Mouse (Mus musculus) forebrain, embryonic 10.5 days (tissue): ENCODE measurements at regions not wholly inside any gene's neighbourhood (a gene's known extent, or its start where the extent isn't known, plus 50 kb on each side); places are given as distances from the start of the nearest gene placed in this dataset.

Experiments
- DNase-seq: peaks from one replicate; pipeline ENCODE4 v3.0.0-alpha.2; 2017; ENCODE audit warnings: low spot score; ENCODE audit errors: extremely low spot score
- H3K27ac ChIP-seq: fragments of 300-500 bp; sonication (generic); 2 replicates; pipeline ENCODE4 v1.5.1; 2016; ENCODE audit warnings: mild to moderate bottlenecking
- H3K27me3 ChIP-seq: fragments of 300-500 bp; sonication (generic); 2 replicates; pipeline ENCODE4 v1.6.1; 2016; ENCODE audit warnings: mild to moderate bottlenecking; ENCODE audit not compliant: poor library complexity, severe bottlenecking
- H3K36me3 ChIP-seq: fragments of 300-500 bp; sonication (generic); replicated peaks from 2 replicates; pipeline ENCODE4 v1.6.1; 2016; ENCODE audit warnings: mild to moderate bottlenecking, moderate library complexity
- H3K4me1 ChIP-seq: fragments of 300-500 bp; sonication (generic); 2 replicates; pipeline ENCODE4 v1.6.1; 2016
- H3K4me3 ChIP-seq: fragments of 300-500 bp; sonication (generic); 2 replicates; pipeline ENCODE4 v1.5.1; 2016; ENCODE audit warnings: mild to moderate bottlenecking, moderate library complexity
- H3K9me3 ChIP-seq: fragments of 300-500 bp; sonication (generic); 2 replicates; pipeline ENCODE4 v1.6.1; 2016; ENCODE audit warnings: mild to moderate bottlenecking, moderate library complexity
- WGBS: fragments of 180-500 bp; shearing (Covaris S2); methylation state at CpG from one replicate; pipeline ENCODE4 v1.1.7; 2016; 5-methylcytosine and 5-hydroxymethylcytosine counted together

DNA sequence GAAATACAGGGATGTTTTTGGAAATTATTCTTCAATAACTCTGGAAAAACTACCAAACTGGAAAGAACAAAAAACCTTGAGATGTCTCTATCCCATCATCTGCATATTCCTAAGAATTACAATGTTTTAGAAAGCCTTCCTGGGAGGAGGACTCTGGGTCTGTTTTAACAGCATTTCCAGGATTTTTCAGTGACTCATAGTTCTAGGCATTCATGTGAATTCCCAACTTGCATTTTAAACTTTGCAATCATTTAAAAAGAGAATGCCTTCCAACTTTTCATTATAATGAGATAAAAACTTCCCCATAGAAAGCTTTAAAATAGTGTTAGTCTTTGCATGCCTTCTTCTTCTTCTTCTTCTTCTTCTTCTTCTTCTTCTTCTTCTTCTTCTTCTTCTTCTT is 315.4 kb upstream of the Fign start:
- H3K27me3 ChIP-seq: no peaks in the 10 kb centered on the region
- H3K27ac ChIP-seq: no peak overlapping the region
- H3K9me3 ChIP-seq: no peaks in the 10 kb centered on the region
- no peaks in the 10 kb centered on the region for H3K36me3 ChIP-seq
- H3K4me3 ChIP-seq: no peak overlapping the region
- no peaks in the 10 kb centered on the region for H3K4me1 ChIP-seq
- DNase-seq: no peak

- DNase-seq: no peak
- no peak overlapping the region for H3K27ac ChIP-seq
- no peaks in the 10 kb centered on the region for H3K9me3 ChIP-seq
- H3K27me3 ChIP-seq: no peaks in the 10 kb centered on the region
- no peak overlapping the region for H3K4me3 ChIP-seq
- H3K4me1 ChIP-seq: peaks cover 23% of the 10 kb centered on the region
- no peaks in the 10 kb centered on the region for H3K36me3 ChIP-seq
- 81% methylated on average over 4 of the region's 4 CpGs for WGBS
Observed at GRCm38 (mm10) chr2:64395946-64396345, 298.1 kb upstream of the Fign start.

DNA sequence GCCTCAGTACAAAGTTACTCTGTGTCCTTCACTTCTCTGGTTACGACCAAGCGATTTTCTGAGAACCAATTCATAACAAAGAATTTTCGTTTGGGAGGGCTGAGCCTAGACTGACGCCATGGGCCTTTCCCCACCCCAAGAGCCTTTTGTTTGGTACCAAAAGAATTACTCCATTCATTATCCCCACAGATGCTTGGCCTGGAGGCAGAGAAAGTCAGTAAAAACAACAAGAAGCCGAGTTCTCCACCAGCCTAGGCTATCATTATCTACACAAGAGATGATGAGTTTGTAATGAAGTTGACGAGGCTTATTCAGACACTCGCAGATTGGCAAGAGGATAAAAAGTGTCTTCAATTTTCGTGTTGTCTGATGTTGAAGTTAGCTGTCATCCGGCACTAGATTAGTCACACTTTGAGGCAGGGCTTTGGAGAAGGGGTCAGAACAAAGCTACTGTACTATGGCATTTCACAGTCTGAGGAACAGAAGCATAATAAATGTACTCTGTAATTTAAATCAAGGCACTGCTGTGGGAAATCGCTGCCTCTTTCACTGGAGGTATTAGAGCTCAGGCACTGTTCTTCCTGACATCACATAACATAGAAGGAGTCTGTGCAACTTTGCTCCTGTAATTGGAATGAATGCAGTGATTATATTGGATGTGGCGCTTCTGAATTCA is 296.9 kb upstream of the Fign start:
- no peaks in the 10 kb centered on the region for H3K27me3 ChIP-seq
- peaks cover 23% of the 10 kb centered on the region for H3K4me1 ChIP-seq
- H3K36me3 ChIP-seq: no peaks in the 10 kb centered on the region
- no peaks in the 10 kb centered on the region for H3K9me3 ChIP-seq
- H3K4me3 ChIP-seq: peak overlapping the region; percentile 3; the same call in 1 of the 2 replicates
- WGBS: 23% methylated on average over 11 of the region's 11 CpGs
- peak overlapping the region; percentile 66 for H3K27ac ChIP-seq
- peak; percentile 17 for DNase-seq

DNA sequence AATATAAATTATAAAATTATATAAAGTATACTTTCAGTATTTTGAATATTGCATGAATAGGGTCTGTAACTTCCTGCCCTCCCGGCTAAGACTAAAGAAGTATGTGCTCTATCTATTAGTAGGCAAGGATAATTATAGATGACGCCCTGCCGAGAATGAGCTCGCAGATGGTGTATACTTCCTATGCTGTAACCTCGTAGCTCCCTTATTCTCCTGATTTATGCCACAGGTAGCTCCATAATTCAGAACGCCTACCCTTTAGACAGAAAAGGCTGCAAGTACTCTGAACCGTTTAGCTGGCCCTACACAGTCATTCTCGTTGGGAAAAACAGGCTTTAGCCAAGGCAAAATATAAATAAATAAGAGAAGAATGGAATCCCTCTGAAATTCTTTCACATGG is 296.4 kb upstream of the Fign start:
- Histone ChIP-seq H3K4me3 (peak overlapping the region; percentile 3; the same call in 1 of the 2 replicates), H3K27me3 (no peaks in the 10 kb centered on the region), H3K36me3 (no peaks in the 10 kb centered on the region), H3K27ac (peak overlapping the region; percentile 66), H3K4me1 (peaks cover 23% of the 10 kb centered on the region), H3K9me3 (no peaks in the 10 kb centered on the region)
- 50% methylated on average over 8 of the region's 8 CpGs for WGBS
- no peak for DNase-seq

DNA sequence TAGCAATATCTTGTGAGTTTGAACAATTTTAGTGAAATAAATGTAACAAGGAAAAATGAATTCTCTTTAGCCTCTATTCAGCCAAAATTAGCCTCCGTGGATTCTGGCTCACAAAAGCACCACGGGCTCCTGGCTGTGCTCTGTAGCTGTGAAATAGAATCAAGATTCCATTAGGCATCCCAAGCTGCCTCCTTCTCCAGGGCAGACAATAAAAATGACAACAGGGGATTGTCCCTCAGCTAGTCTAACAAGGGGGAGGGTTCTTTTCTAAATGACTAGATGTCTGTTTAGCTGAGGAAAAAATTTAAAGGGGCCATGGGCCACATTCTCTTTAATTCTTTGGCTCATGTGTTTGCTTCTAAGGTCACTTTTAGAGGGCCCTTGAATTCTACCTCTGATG is 272.0 kb upstream of the Fign start:
- DNase-seq: no peak
- Histone ChIP-seq H3K9me3 (no peaks in the 10 kb centered on the region), H3K27ac (no peak overlapping the region), H3K4me1 (peaks cover 16% of the 10 kb centered on the region), H3K36me3 (no peaks in the 10 kb centered on the region), H3K4me3 (no peak overlapping the region; the same call in 1 of the 2 replicates), H3K27me3 (no peaks in the 10 kb centered on the region)
- 9% methylated on average over 2 of the region's 2 CpGs for WGBS

DNA sequence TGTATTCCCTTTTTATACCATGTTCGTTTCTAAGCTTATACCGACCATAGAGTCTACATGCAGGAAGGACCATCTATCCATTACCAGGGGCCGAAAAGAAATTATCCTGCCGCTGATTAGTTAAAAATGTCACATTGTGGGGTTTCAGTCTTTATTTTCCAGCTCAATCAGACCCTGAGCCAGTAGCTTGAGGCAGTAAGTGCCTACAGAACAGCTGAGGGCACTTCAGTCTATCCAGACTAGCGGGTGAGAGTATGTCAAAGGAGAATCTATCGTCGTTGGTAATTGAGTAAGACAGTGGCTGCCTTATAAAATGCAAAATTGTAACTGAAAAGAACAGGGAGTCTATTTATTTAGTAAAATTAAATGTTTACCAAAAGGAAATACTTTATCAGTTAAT is 269.4 kb upstream of the Fign start:
- H3K9me3 ChIP-seq: no peaks in the 10 kb centered on the region
- H3K27me3 ChIP-seq: no peaks in the 10 kb centered on the region
- peaks cover 16% of the 10 kb centered on the region for H3K4me1 ChIP-seq
- no peak overlapping the region for H3K4me3 ChIP-seq
- WGBS: 91% methylated on average over 7 of the region's 7 CpGs
- H3K27ac ChIP-seq: no peak overlapping the region
- DNase-seq: no peak
- H3K36me3 ChIP-seq: no peaks in the 10 kb centered on the region

GRCm38 (mm10) chr2:64366528-64366927 is 268.7 kb upstream of the Fign start:
- Histone ChIP-seq H3K36me3 (no peaks in the 10 kb centered on the region), H3K4me3 (no peak overlapping the region), H3K9me3 (no peaks in the 10 kb centered on the region), H3K4me1 (peaks cover 16% of the 10 kb centered on the region), H3K27me3 (no peaks in the 10 kb centered on the region), H3K27ac (no peak overlapping the region)
- 93% methylated on average over 5 of the region's 5 CpGs for WGBS
- no peak for DNase-seq

DNA sequence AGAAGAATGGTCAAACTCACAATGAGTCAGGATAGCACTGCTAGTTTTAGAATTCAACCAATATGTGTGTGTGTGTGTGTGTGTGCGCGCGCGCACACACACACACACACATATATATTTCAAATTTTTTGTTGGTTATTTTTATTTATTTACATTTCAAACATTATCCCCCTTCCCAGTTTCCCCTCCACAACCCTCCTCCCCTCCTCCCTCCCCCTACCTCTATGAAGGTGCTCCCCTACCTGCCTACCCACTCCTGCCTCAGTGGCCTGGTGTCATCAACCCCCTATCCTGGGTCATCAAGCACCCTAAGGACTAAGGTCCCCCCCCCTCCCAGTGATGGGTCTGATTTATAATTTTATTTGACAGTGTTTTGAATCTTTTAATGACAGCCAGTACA is 258.4 kb upstream of the Fign start:
- Histone ChIP-seq H3K27ac (no peak overlapping the region), H3K36me3 (no peaks in the 10 kb centered on the region), H3K27me3 (no peaks in the 10 kb centered on the region), H3K9me3 (no peaks in the 10 kb centered on the region), H3K4me1 (no peaks in the 10 kb centered on the region), H3K4me3 (no peak overlapping the region)
- DNase-seq: no peak
- 95% methylated on average over 4 of the region's 4 CpGs for WGBS

GRCm38 (mm10) chr2:64325499-64325898 is 227.7 kb upstream of the Fign start:
- H3K4me1 ChIP-seq: peaks cover 12% of the 10 kb centered on the region
- no peaks in the 10 kb centered on the region for H3K27me3 ChIP-seq
- no peak for DNase-seq
- WGBS: 23% methylated on average over 2 of the region's 2 CpGs
- H3K27ac ChIP-seq: 0 out of 2 replicates have a peak overlapping the region, but pooled peaks have one; percentile 40
- no peaks in the 10 kb centered on the region for H3K9me3 ChIP-seq
- no peak overlapping the region for H3K4me3 ChIP-seq
- H3K36me3 ChIP-seq: no peaks in the 10 kb centered on the region
